Mouse (Mus musculus): ENCODE measurements around the gene Adgrg3.

Gene Adgrg3

DNA sequence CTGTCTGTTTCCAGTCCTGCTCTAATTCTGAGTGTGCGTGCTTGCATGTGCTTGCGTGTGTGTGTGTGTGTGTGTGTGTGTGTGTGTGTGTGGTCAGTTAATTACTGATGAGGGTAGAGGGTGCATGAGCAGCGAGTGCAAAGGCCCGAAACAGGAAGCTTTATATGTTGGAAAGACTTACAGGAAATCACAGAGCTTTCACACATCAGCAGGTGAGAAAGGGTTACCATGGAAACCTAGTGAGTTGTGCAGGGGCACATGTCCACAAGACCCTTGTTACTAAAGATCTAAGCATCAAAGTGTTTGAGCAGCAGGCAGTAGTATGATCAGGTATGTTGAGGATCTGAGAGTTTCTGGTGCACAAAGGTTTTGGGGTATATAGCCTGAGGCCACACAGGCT lies 66.8 kb downstream of the Adgrg3 start:
- no peak for DNase-seq

- no peak for DNase-seq
These were observed 67.4 kb downstream of the Adgrg3 start for GRCm38 (mm10) chr8:95084744-95085431.

DNA sequence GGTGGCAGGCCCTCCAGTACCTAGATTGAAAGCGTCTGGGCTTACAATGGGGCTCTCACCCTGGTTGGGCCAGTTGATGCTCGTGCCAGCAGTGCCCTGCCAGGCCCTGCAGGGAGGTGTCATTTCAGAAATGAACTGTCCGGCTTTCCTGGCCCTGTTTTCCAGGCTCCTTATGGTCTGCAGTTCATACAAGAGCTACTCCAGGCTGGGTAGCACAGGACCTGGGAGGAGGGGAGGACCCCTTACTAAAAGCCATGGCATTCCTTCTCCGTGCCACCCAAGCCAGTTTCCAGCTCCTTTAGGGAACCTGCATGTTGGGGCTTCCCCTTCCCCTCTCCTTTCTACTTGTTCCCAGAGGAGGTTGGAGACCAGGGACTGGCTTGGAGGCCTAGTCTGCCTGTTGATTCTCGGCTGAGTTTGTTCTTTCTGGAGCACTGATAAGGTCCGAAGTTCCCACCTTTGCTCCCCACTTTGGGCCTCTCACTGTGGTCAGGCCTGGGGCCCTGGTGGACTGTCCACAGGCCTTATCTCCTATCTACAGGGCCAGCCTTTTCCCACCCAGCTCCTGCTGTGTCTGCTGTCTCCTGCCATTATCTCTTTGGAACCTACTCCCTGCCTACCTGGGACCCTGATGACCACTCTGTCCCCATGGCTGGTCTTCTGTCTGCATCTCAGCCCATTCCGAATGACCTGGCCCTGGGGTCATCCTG lies 68.1 kb downstream of the Adgrg3 start:
- peak; percentile 58 for DNase-seq

DNA sequence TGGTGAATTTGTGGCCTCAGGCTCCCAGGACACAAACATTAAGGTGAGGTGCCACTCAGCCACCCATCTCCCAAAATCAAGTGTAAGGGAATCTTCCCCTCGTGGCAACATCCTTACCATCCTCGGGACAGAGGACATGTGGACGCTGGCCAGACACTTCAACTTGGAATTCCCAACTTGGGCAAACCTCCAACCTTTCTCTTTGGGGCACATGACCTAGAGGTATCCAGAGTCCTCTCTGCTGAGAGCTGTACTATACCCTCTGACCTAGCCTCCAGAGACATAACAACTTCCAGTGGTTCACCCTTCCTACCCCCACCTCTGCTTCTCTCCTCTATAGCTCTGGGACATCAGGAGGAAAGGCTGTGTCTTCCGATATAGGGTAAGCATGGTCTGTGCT lies 76.1 kb downstream of the Adgrg3 start:
- no peak for DNase-seq

Measured in liver (tissue).